Mouse (Mus musculus): Measurements from ENCODE around the gene H2-M10.1. TPM values are rescaled to one million over a fixed set of nuclear protein-coding genes. Genes with fewer than 3 reads are reported as not detected.
"Not testable (repeated sequence)": the region's sequence is repeated elsewhere in the genome, so short reads cannot be mapped to it uniquely, and the experiment has no call there.

The H2-M10.1 gene
- polyA plus RNA-seq (2015; fragmentation: Nextera tagmentation; extraction: Ambion mirVana) = not detected in 2 replicates

DNA sequence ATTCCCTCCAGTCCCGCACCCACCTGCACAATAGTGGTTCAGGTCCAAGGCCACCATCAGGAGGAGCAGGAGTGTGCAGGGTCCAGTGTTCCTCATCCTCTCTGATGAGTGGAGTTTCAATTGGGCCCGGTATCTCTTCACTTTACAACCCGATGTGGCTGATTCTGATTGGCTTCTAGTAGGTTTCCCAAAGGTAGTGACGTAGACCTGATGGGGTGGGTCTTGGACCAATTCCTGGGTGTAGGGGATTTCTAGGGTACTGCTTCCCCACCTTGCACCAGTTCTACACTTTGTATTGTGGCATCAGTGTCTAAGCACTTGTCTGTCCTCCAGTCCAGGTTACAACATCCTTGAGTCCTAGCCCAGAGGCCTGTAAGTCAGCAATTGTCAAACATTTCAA is at the start of gene H2-M10.1:
H2-M10.1 (minus strand) TSS at position 101 of the 400 bp plus-strand sequence.
- H3K4me2 ChIP-seq (ENCODE audit: low read depth, low read length) = no peak within 1 kb of the TSS
- no peak within 1 kb of the TSS for H3K4me3 ChIP-seq (ENCODE audit: low read length)
- H3K27me3 ChIP-seq (ENCODE audit: control insufficient read depth, insufficient read depth, low read length) = no peaks in the 10 kb centered on the region
- H3K4me1 ChIP-seq (ENCODE audit: control insufficient read depth, insufficient read depth, low read length) = no peaks in the 10 kb centered on the region
- no peaks in the 10 kb centered on the region for H3K36me3 ChIP-seq (ENCODE audit: control insufficient read depth, insufficient read depth)
- no peak within 1 kb of the TSS for H3K27ac ChIP-seq (ENCODE audit: low read length)
- no peak for ATAC-seq (replicated peaks; ENCODE audit: extremely low read depth, insufficient read depth, low FRiP score)
- 87% methylated on average over 4 of the region's 4 CpGs for WGBS
- H3K9me3 ChIP-seq (replicated peaks; ENCODE audit: control insufficient read depth, low read length) = no peaks in the 10 kb centered on the region
- H3K9ac ChIP-seq (ENCODE audit: low read length) = no peak within 1 kb of the TSS

DNA sequence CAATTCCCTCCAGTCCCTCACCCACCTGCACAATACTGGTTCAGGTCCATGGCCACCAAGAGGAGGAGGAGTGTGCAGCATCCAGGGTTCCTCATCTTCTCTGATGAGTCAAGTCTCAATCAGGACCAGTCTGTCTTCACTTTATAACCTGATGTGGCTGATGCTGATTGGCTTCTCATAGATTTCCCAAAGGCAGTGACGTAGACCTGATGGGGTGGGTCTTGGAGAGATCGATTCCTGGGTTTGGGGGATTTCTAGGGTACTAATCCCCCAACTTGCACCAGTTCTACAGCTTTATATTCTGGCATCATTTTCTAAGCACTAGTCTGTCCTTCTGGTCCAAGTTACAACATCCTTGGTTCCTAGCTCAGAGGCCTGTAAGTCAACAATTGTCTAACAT is 42.4 kb upstream of the H2-M10.1 start, which contains the start of gene H2-M10.3:
H2-M10.3 (minus strand) TSS at position 101 of the 400 bp plus-strand sequence.
- not testable (repeated sequence) for H3K4me1 ChIP-seq (ENCODE audit: control insufficient read depth, insufficient read depth, low read length); H3K9me3 ChIP-seq (replicated peaks; ENCODE audit: control insufficient read depth, low read length); H3K27ac ChIP-seq (ENCODE audit: low read length); H3K27me3 ChIP-seq (ENCODE audit: control insufficient read depth, insufficient read depth, low read length); H3K36me3 ChIP-seq (ENCODE audit: control insufficient read depth, insufficient read depth); H3K9ac ChIP-seq (ENCODE audit: low read length); H3K4me3 ChIP-seq (ENCODE audit: low read length); H3K4me2 ChIP-seq (ENCODE audit: low read depth, low read length); ATAC-seq (replicated peaks; ENCODE audit: extremely low read depth, insufficient read depth, low FRiP score)
- 88% methylated on average over 2 of the region's 2 CpGs for WGBS

DNA sequence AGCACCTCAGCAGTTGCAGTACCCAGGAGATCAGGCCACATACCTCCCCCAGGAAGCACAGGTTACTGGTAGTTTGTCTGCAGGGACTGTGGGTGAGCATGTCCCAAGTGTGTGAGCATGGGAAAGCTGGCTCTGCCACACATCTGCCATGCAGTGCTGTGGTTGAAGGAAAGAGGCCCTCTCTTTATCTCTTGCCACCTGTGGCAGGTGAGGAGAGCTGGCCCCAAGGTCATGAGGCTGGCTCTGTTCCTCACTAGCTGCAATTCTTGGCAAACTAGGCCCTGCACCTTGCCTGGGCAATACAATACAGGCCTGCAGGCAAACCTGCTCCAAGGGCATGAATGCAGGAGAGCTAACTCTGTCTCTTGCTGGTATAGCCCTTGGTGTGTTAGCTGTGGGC is 36.4 kb upstream of the H2-M10.1 start:
- not testable (repeated sequence) for H3K9me3 ChIP-seq (replicated peaks; ENCODE audit: control insufficient read depth, low read length); H3K9ac ChIP-seq (ENCODE audit: low read length); H3K4me1 ChIP-seq (ENCODE audit: control insufficient read depth, insufficient read depth, low read length); H3K27me3 ChIP-seq (ENCODE audit: control insufficient read depth, insufficient read depth, low read length); H3K4me2 ChIP-seq (ENCODE audit: low read depth, low read length); H3K36me3 ChIP-seq (ENCODE audit: control insufficient read depth, insufficient read depth); ATAC-seq (replicated peaks; ENCODE audit: extremely low read depth, insufficient read depth, low FRiP score); H3K4me3 ChIP-seq (ENCODE audit: low read length); H3K27ac ChIP-seq (ENCODE audit: low read length)

DNA sequence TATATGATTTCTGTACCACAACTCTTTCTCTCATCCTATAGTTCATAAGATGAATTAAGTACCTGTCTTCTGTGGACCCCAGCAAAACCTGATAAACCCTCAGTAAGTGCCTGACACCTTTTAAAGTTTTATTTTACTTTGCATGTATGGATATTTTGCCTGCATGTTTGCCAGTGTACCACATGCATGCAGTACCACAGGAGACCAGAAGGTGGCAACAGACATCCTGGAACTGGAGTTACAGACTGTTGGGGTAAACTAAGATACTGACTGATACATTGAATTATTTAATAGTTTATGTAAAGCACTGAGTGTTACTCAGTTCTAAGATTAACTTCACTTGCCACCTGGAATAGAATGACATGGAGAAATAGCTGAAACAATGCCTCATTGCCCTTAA is 31.6 kb upstream of the H2-M10.1 start:
- not testable (repeated sequence) for ATAC-seq (replicated peaks; ENCODE audit: extremely low read depth, insufficient read depth, low FRiP score); H3K9ac ChIP-seq (ENCODE audit: low read length); H3K4me1 ChIP-seq (ENCODE audit: control insufficient read depth, insufficient read depth, low read length); H3K36me3 ChIP-seq (ENCODE audit: control insufficient read depth, insufficient read depth); H3K9me3 ChIP-seq (replicated peaks; ENCODE audit: control insufficient read depth, low read length); H3K27me3 ChIP-seq (ENCODE audit: control insufficient read depth, insufficient read depth, low read length); H3K4me2 ChIP-seq (ENCODE audit: low read depth, low read length); H3K4me3 ChIP-seq (ENCODE audit: low read length); H3K27ac ChIP-seq (ENCODE audit: low read length)

DNA sequence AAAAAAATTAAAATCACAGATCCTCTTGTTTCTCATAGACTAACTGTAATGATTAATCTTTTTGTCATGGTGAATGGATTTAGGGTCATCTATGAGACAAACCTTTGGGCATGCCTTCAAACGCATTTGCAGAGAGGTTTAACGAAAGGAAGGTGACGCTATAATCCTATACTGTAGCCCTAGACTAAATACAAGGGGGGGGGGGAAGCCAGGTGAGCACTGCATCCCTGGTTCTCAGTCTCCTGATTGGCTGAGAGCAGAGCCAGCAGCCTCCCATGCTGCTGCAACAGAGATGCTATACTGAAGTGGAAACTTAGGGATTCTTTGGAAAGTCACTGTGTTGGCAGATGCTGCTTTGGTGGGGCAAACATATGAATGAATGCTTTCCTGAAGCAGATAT is 29.8 kb upstream of the H2-M10.1 start:
- H3K4me1 ChIP-seq (ENCODE audit: control insufficient read depth, insufficient read depth, low read length) = no peaks in the 10 kb centered on the region
- no peaks in the 10 kb centered on the region for H3K36me3 ChIP-seq (ENCODE audit: control insufficient read depth, insufficient read depth)
- no peaks in the 10 kb centered on the region for H3K27me3 ChIP-seq (ENCODE audit: control insufficient read depth, insufficient read depth, low read length)
- ATAC-seq (replicated peaks; ENCODE audit: extremely low read depth, insufficient read depth, low FRiP score) = no peak
- no peak overlapping the region for H3K4me3 ChIP-seq (ENCODE audit: low read length)
- 37% methylated on average over 3 of the region's 3 CpGs for WGBS
- H3K9ac ChIP-seq (ENCODE audit: low read length) = no peak overlapping the region
- H3K9me3 ChIP-seq (replicated peaks; ENCODE audit: control insufficient read depth, low read length) = no peaks in the 10 kb centered on the region
- no peak overlapping the region for H3K27ac ChIP-seq (ENCODE audit: low read length)
- no peak overlapping the region for H3K4me2 ChIP-seq (ENCODE audit: low read depth, low read length)

DNA sequence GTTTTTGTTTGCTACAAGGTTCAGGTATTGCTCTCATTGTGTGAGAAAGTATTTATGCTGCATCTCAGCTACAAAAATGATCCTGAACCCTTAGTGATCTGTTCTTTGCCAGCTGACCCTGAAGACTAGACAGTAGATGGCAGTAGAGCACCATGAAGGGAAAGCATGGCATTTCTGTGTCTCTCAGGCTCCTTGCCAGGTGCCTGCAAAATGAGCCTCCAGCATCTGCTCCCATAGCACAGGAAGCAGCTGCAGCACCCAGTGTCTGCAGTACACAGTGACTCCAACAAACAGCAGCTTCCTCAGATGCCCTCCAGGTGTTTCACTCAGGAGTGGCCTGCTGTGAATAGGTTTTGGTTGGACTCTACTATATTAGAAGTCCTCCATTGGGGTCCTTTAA is 29.4 kb upstream of the H2-M10.1 start:
- H3K4me3 ChIP-seq (ENCODE audit: low read length); H3K27me3 ChIP-seq (ENCODE audit: control insufficient read depth, insufficient read depth, low read length); ATAC-seq (replicated peaks; ENCODE audit: extremely low read depth, insufficient read depth, low FRiP score); H3K9ac ChIP-seq (ENCODE audit: low read length); H3K4me2 ChIP-seq (ENCODE audit: low read depth, low read length); H3K9me3 ChIP-seq (replicated peaks; ENCODE audit: control insufficient read depth, low read length); H3K36me3 ChIP-seq (ENCODE audit: control insufficient read depth, insufficient read depth); H3K27ac ChIP-seq (ENCODE audit: low read length); H3K4me1 ChIP-seq (ENCODE audit: control insufficient read depth, insufficient read depth, low read length): not testable (repeated sequence)

DNA sequence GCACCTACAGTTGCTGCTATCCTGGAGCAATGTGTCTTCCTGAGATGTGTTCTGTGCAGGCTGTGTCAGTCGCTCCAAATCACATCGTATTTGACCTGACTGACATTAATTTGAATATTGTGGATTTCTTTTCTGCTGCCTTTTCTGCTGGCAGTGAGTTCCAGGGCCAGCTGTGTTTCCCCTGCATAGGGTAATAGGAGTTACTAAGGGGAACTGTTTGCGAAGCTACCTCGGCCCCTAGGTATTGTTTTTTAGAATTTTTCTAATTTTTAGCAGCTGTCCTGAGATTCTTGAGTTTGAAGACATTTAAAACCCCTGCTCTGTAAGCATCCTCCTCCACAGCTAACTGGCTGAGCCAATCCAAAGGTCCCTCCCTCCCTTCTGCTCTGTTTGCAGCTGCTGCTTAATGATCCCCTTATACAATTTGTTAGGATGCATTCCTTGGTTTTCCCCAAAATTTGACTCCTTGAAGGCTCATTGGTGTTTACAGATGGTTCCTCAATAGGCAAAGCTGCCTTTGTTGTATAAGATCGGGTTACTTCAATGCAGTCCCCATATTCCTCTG is 10.2 kb downstream of the H2-M10.1 start:
- 39% methylated on average over 5 of the region's 5 CpGs for WGBS
- Histone ChIP-seq H3K4me1 (ENCODE audit: control insufficient read depth, insufficient read depth, low read length) (no peaks in the 10 kb centered on the region; the same call in 1 of the 2 replicates), H3K27me3 (ENCODE audit: control insufficient read depth, insufficient read depth, low read length) (peaks cover 2% of the 10 kb centered on the region; the same call in 1 of the 2 replicates), H3K9ac (ENCODE audit: low read length) (peak overlapping the region; percentile 46; the same call in 1 of the 2 replicates), H3K36me3 (ENCODE audit: control insufficient read depth, insufficient read depth) (no peaks in the 10 kb centered on the region), H3K4me3 (ENCODE audit: low read length) (peak overlapping the region; percentile 66), H3K9me3 (replicated peaks; ENCODE audit: control insufficient read depth, low read length) (no peaks in the 10 kb centered on the region), H3K27ac (ENCODE audit: low read length) (no peak overlapping the region), H3K4me2 (ENCODE audit: low read depth, low read length) (peak overlapping the region; percentile 96)
- no peak for ATAC-seq (replicated peaks; ENCODE audit: extremely low read depth, insufficient read depth, low FRiP score)

DNA sequence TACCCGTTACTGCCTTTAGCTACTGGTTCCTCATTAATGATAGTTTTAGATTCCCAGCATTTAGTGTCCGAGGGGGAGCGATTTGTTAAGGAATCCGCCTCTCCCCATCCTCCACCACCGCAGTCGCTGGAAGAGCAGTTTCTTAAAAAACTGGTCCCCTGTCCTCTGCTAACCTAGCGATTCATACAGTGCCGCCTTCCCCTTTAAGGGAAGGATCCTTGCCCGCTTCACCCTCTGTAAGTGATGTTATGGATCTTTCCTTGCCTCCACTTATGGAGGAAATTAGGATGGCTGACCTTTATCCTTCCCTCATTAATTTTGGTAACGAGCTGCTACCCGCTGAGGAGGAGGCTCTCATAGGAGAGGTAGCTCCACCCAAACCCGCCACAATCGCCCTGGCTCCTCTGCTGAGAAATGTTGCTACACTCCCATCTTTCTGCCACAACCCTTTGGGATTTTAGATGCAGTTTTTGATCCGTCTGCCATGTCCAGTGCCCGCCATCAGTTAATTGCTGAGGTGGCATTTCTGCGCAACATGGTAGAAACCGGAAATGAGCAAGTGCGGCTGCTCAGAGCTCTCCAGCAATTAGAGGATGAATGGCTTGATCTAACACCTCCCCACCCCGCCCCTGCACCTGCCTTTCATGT is 10.8 kb downstream of the H2-M10.1 start:
- Histone ChIP-seq H3K27me3 (ENCODE audit: control insufficient read depth, insufficient read depth, low read length) (peaks cover 2% of the 10 kb centered on the region; the same call in 1 of the 2 replicates), H3K4me1 (ENCODE audit: control insufficient read depth, insufficient read depth, low read length) (no peaks in the 10 kb centered on the region; the same call in 1 of the 2 replicates), H3K36me3 (ENCODE audit: control insufficient read depth, insufficient read depth) (no peaks in the 10 kb centered on the region), H3K4me2 (ENCODE audit: low read depth, low read length) (peak overlapping the region; percentile 96), H3K27ac (ENCODE audit: low read length) (no peak overlapping the region), H3K9ac (ENCODE audit: low read length) (peak overlapping the region; percentile 46), H3K9me3 (replicated peaks; ENCODE audit: control insufficient read depth, low read length) (no peaks in the 10 kb centered on the region), H3K4me3 (ENCODE audit: low read length) (peak overlapping the region; percentile 66)
- WGBS = 1% methylated on average over 19 of the region's 19 CpGs
- peak; percentile 55; the same call in 1 of the 2 replicates for ATAC-seq (replicated peaks; ENCODE audit: extremely low read depth, insufficient read depth, low FRiP score)

DNA sequence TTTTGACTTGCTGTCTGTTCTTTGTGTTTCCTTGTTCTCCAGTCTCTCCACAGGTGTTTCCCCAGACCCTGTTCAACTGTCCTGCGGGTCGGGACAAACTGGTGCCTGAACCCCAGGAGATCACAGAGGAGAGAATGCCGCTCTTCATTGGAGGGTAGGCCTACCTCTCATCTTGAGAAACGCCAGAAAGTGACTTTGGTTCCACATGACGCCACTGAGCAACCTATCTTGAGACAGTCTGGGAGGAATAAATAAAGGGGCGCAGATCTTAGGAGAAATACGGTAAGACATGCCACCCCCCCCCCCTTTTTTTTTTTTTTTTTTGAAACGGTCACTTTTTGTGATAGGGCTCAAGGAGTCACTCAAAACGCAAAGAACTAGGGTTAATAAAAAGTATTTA is 11.4 kb downstream of the H2-M10.1 start:
- Histone ChIP-seq H3K36me3 (ENCODE audit: control insufficient read depth, insufficient read depth) (no peaks in the 10 kb centered on the region), H3K4me3 (ENCODE audit: low read length) (peak overlapping the region; percentile 66), H3K4me1 (ENCODE audit: control insufficient read depth, insufficient read depth, low read length) (no peaks in the 10 kb centered on the region; the same call in 1 of the 2 replicates), H3K27ac (ENCODE audit: low read length) (no peak overlapping the region), H3K9ac (ENCODE audit: low read length) (no peak overlapping the region), H3K4me2 (ENCODE audit: low read depth, low read length) (peak overlapping the region; percentile 96), H3K27me3 (ENCODE audit: control insufficient read depth, insufficient read depth, low read length) (peaks cover 2% of the 10 kb centered on the region; the same call in 1 of the 2 replicates), H3K9me3 (replicated peaks; ENCODE audit: control insufficient read depth, low read length) (no peaks in the 10 kb centered on the region)
- 4% methylated on average over 9 of the region's 9 CpGs for WGBS
- ATAC-seq (replicated peaks; ENCODE audit: extremely low read depth, insufficient read depth, low FRiP score) = no peak
